Mouse (Mus musculus): ENCODE results near the gene Rab5c. TPM values are rescaled to one million over a fixed set of nuclear protein-coding genes. Genes with fewer than 3 reads are reported as not detected.

Gene Rab5c
- polyA plus RNA-seq, 1 experiment = 350 TPM

- no peaks in the 10 kb centered on the region for H3K36me3 ChIP-seq (ENCODE audit: control insufficient read depth, insufficient read depth, low read length)
- no peaks in the 10 kb centered on the region for H3K4me1 ChIP-seq (ENCODE audit: control insufficient read depth, insufficient read depth, insufficient read length, low read length)
- 65% methylated on average over 5 of the region's 5 CpGs for WGBS
- no peaks in the 10 kb centered on the region; the same call in 1 of the 2 replicates for H3K27me3 ChIP-seq (ENCODE audit: control insufficient read depth, insufficient read depth, low read length)
- H3K27ac ChIP-seq (ENCODE audit: insufficient read depth, low read depth, low read length) = no peak overlapping the region
- H3K4me3 ChIP-seq (ENCODE audit: low read depth, low read length) = no peak overlapping the region
- TF ChIP-seq CTCF (IDR thresholded peaks at IDR 0.05; ENCODE audit: extremely low read depth, insufficient read length, insufficient replicate concordance, low read depth, low read length) (no peak), POLR2A (IDR thresholded peaks at IDR 0.05; ENCODE audit: low read depth, low read length) (no peak)
Observed at GRCm38 (mm10) chr11:100682526-100682925, 55.5 kb downstream of the Rab5c start.

GRCm38 (mm10) chr11:100681826-100682225 lies 56.2 kb downstream of the Rab5c start:
- no peak overlapping the region for H3K4me3 ChIP-seq (ENCODE audit: low read depth, low read length)
- WGBS = 76% methylated on average over 5 of the region's 5 CpGs
- no peaks in the 10 kb centered on the region for H3K36me3 ChIP-seq (ENCODE audit: control insufficient read depth, insufficient read depth, low read length)
- TF ChIP-seq POLR2A (IDR thresholded peaks at IDR 0.05; ENCODE audit: low read depth, low read length) (no peak), CTCF (IDR thresholded peaks at IDR 0.05; ENCODE audit: extremely low read depth, insufficient read length, insufficient replicate concordance, low read depth, low read length) (no peak)
- H3K27me3 ChIP-seq (ENCODE audit: control insufficient read depth, insufficient read depth, low read length) = no peaks in the 10 kb centered on the region; the same call in 1 of the 2 replicates
- no peaks in the 10 kb centered on the region for H3K4me1 ChIP-seq (ENCODE audit: control insufficient read depth, insufficient read depth, insufficient read length, low read length)
- no peak overlapping the region for H3K27ac ChIP-seq (ENCODE audit: insufficient read depth, low read depth, low read length)

GRCm38 (mm10) chr11:100677810-100678209 lies 60.2 kb downstream of the Rab5c start:
- Histone ChIP-seq H3K4me3 (ENCODE audit: low read depth, low read length) (no peak overlapping the region), H3K27ac (ENCODE audit: insufficient read depth, low read depth, low read length) (no peak overlapping the region), H3K4me1 (ENCODE audit: control insufficient read depth, insufficient read depth, insufficient read length, low read length) (no peaks in the 10 kb centered on the region), H3K36me3 (ENCODE audit: control insufficient read depth, insufficient read depth, low read length) (no peaks in the 10 kb centered on the region), H3K27me3 (ENCODE audit: control insufficient read depth, insufficient read depth, low read length) (no peaks in the 10 kb centered on the region; the same call in 1 of the 2 replicates)
- 56% methylated on average over 7 of the region's 7 CpGs for WGBS
- TF ChIP-seq CTCF (IDR thresholded peaks at IDR 0.05; ENCODE audit: extremely low read depth, insufficient read length, insufficient replicate concordance, low read depth, low read length) (no peak), POLR2A (IDR thresholded peaks at IDR 0.05; ENCODE audit: low read depth, low read length) (no peak)

GRCm38 (mm10) chr11:100673169-100673568 lies 64.8 kb downstream of the Rab5c start:
- Histone ChIP-seq H3K4me3 (ENCODE audit: low read depth, low read length) (no peak overlapping the region), H3K27me3 (ENCODE audit: control insufficient read depth, insufficient read depth, low read length) (no peaks in the 10 kb centered on the region), H3K36me3 (ENCODE audit: control insufficient read depth, insufficient read depth, low read length) (no peaks in the 10 kb centered on the region), H3K4me1 (ENCODE audit: control insufficient read depth, insufficient read depth, insufficient read length, low read length) (no peaks in the 10 kb centered on the region), H3K27ac (ENCODE audit: insufficient read depth, low read depth, low read length) (no peak overlapping the region)
- TF ChIP-seq POLR2A (IDR thresholded peaks at IDR 0.05; ENCODE audit: low read depth, low read length) = no peak
- no peak for TF ChIP-seq CTCF (IDR thresholded peaks at IDR 0.05; ENCODE audit: extremely low read depth, insufficient read length, insufficient replicate concordance, low read depth, low read length)
- 9% methylated on average over 23 of the region's 23 CpGs for WGBS

- H3K27ac ChIP-seq (ENCODE audit: insufficient read depth, low read depth, low read length) = no peak overlapping the region
- H3K27me3 ChIP-seq (ENCODE audit: control insufficient read depth, insufficient read depth, low read length) = no peaks in the 10 kb centered on the region
- TF ChIP-seq POLR2A (IDR thresholded peaks at IDR 0.05; ENCODE audit: low read depth, low read length) (no peak), CTCF (IDR thresholded peaks at IDR 0.05; ENCODE audit: extremely low read depth, insufficient read length, insufficient replicate concordance, low read depth, low read length) (no peak)
- H3K4me3 ChIP-seq (ENCODE audit: low read depth, low read length) = no peak overlapping the region
- WGBS = 60% methylated on average over 2 of the region's 2 CpGs
- H3K36me3 ChIP-seq (ENCODE audit: control insufficient read depth, insufficient read depth, low read length) = no peaks in the 10 kb centered on the region
- H3K4me1 ChIP-seq (ENCODE audit: control insufficient read depth, insufficient read depth, insufficient read length, low read length) = no peaks in the 10 kb centered on the region
Observed at GRCm38 (mm10) chr11:100671956-100672355, 66.1 kb downstream of the Rab5c start.

GRCm38 (mm10) chr11:100671049-100671448 lies 67.0 kb downstream of the Rab5c start:
- Histone ChIP-seq H3K27ac (ENCODE audit: insufficient read depth, low read depth, low read length) (no peak overlapping the region), H3K27me3 (ENCODE audit: control insufficient read depth, insufficient read depth, low read length) (no peaks in the 10 kb centered on the region), H3K4me3 (ENCODE audit: low read depth, low read length) (no peak overlapping the region), H3K36me3 (ENCODE audit: control insufficient read depth, insufficient read depth, low read length) (no peaks in the 10 kb centered on the region), H3K4me1 (ENCODE audit: control insufficient read depth, insufficient read depth, insufficient read length, low read length) (no peaks in the 10 kb centered on the region)
- WGBS = 80% methylated on average over 1 of the region's 1 CpGs
- TF ChIP-seq CTCF (IDR thresholded peaks at IDR 0.05; ENCODE audit: extremely low read depth, insufficient read length, insufficient replicate concordance, low read depth, low read length) = no peak
- no peak for TF ChIP-seq POLR2A (IDR thresholded peaks at IDR 0.05; ENCODE audit: low read depth, low read length)

Other genes starting within 250 kb of the Rab5c start
- gene Acly, start 210.2 kb downstream of the Rab5c start, polyA plus RNA-seq (2012; rRNA removed) = 14.0 and 21.7 TPM in 2 replicates
- 0.01 and 0.09 TPM in 2 replicates for gene Ttc25, start 192.6 kb downstream of the Rab5c start, polyA plus RNA-seq (2012; rRNA removed)
- 12.1 and 19.4 TPM in 2 replicates for gene Cnp, start 163.3 kb downstream of the Rab5c start, polyA plus RNA-seq (2012; rRNA removed)
- gene Nkiras2, start 119.0 kb downstream of the Rab5c start, polyA plus RNA-seq (2012; rRNA removed) = 85.2 and 134 TPM in 2 replicates
- 10.6 and 24.8 TPM in 2 replicates for gene Dnajc7, start 118.0 kb downstream of the Rab5c start, polyA plus RNA-seq (2012; rRNA removed)
- 0.14 and 0.62 TPM in 2 replicates for gene Zfp385c, start 45.8 kb downstream of the Rab5c start, polyA plus RNA-seq (2012; rRNA removed)
- gene Dhx58, start 33.9 kb downstream of the Rab5c start, polyA plus RNA-seq (2012; rRNA removed) = 4.7 and 13.3 TPM in 2 replicates
- gene Kat2a, start 25.8 kb downstream of the Rab5c start, polyA plus RNA-seq (2012; rRNA removed) = 10.9 and 12.2 TPM in 2 replicates
- not detected in 2 replicates for gene Hspb9, start 24.4 kb downstream of the Rab5c start, polyA plus RNA-seq (2012; rRNA removed)
- gene Kcnh4, start 21.7 kb upstream of the Rab5c start, polyA plus RNA-seq (2012; rRNA removed) = 0.04 TPM in 1 of 2 replicates, not detected in the other
- not detected in 2 replicates for gene Hcrt, start 24.7 kb upstream of the Rab5c start, polyA plus RNA-seq (2012; rRNA removed)
- 9.8 and 10.0 TPM in 2 replicates for gene Ghdc, start 32.7 kb upstream of the Rab5c start, polyA plus RNA-seq (2012; rRNA removed)
- 9.6 and 10.8 TPM in 2 replicates for gene Stat5b, start 112.5 kb upstream of the Rab5c start, polyA plus RNA-seq (2012; rRNA removed)
- 6.9 and 7.4 TPM in 2 replicates for gene Stat5a, start 121.1 kb upstream of the Rab5c start, polyA plus RNA-seq (2012; rRNA removed)
- 55.2 and 106 TPM in 2 replicates for gene Stat3, start 201.3 kb upstream of the Rab5c start, polyA plus RNA-seq (2012; rRNA removed)
- 27.4 and 42.8 TPM in 2 replicates for gene Cavin1, start 232.7 kb upstream of the Rab5c start, polyA plus RNA-seq (2012; rRNA removed)

Data from small intestine, adult 2 months (tissue).